Mouse (Mus musculus): ENCODE data around the gene Fam234a.

GRCm38 (mm10) chr17:26181179-26181578, 62.9 kb downstream of the Fam234a start:
- TF ChIP-seq POLR2A (IDR thresholded peaks at IDR 0.05; ENCODE audit: low read depth, low read length), result no peak
- no peak for TF ChIP-seq CTCF (IDR thresholded peaks at IDR 0.05; ENCODE audit: borderline replicate concordance, insufficient read depth, low read length)
